Mouse (Mus musculus): Measurements from ENCODE around the gene Hcar2.

- TF ChIP-seq CTCF (IDR thresholded peaks at IDR 0.05; ENCODE audit: control insufficient read depth, insufficient read depth, insufficient replicate concordance, low read depth, low read length) (no peak), POLR2A (IDR thresholded peaks at IDR 0.05; ENCODE audit: control insufficient read depth, low read depth, low read length) (no peak)
Measured at GRCm38 (mm10) chr5:123906146-123906975, 41.1 kb upstream of the Hcar2 start.
